Mouse (Mus musculus): Measurements from ENCODE around the gene Iqschfp.
"Not testable (repeated sequence)": the region's sequence is repeated elsewhere in the genome, so short reads cannot be mapped to it uniquely, and the experiment has no call there.

The Iqschfp gene

GRCm38 (mm10) chr3:68071395-68072386, 179.7 kb downstream of the Iqschfp start:
- DNase-seq (ENCODE audit: low spot score): no peak

- DNase-seq (ENCODE audit: low spot score): no peak
These were observed 185.4 kb downstream of the Iqschfp start for GRCm38 (mm10) chr3:68077406-68077805.

GRCm38 (mm10) chr3:68085024-68085423, 193.0 kb downstream of the Iqschfp start:
- DNase-seq (ENCODE audit: low spot score): no peak

DNA sequence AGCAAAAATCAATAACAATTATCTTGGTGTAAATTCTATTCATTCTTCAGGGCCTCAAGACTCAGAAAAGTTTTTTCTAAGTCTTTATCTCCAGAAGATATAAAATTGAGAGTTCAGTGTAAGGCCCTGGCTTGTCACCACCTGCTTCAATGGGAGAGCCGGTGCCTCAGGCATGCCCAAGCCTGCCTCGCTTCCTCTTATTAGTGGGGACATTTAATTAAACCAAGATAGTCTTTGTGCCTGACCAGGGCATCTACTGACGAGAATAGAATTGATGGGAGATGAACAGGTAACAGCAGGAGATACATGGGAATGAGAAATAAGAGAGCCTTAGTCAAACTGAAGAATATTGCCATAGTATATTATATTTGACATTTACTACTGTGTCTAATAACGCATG, 200.1 kb downstream of the Iqschfp start:
- no peak for DNase-seq (ENCODE audit: low spot score)

DNA sequence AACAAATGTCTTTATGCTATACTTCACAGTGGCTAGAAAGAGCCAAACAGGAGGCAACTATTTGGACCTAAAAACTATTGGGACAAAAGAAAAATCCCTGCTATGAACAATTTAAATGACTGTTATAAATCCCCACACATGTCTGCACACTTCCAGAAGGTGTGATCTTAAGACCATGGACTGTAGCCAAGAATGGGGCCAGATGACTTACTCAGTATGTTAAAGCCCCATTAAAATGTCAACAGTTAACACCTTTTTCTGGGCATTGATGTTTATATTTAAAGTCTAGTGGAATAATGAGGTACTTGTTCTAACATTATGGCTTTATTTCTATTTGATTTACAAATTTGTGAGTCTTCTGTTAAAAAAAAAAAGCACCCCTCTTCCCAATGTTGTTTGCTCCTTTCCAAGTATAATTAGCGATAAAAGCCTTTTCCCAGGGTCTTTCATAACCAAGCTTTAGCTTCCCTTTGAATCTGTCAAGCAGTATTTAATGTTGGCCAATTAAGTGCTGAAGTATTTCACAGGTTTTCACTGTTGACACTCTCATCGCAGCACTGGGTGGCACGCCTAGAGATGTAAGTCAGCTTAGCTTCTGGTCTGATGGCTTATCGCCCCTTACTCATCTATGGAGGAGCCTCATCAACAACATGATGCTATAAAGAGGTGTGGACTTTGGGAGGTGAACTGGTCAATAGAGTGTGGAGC, 204.8 kb downstream of the Iqschfp start:
- no peak for DNase-seq (ENCODE audit: low spot score)

DNA sequence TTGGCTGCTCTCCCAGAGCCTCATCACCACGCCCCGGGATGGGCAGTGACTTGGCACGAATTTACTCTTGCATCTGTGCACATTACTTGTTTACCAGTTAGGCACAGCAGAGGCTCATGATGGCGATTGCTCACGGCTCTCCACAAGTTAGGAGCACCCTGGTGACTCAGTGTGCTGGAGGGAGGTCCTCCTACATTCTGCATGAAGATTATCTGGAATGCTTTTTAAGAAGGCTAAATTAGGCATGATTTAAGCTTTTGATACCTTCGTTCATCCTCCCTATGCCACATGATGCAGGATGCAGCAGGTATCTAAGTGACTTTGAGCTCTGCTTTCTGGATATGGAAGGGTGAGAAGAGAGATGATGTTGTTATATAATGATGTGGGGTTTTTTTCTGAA, 207.5 kb downstream of the Iqschfp start:
- DNase-seq (ENCODE audit: low spot score): not testable (repeated sequence)

GRCm38 (mm10) chr3:68101343-68101742, 209.3 kb downstream of the Iqschfp start:
- peak; percentile 44 for DNase-seq (ENCODE audit: low spot score)

DNA sequence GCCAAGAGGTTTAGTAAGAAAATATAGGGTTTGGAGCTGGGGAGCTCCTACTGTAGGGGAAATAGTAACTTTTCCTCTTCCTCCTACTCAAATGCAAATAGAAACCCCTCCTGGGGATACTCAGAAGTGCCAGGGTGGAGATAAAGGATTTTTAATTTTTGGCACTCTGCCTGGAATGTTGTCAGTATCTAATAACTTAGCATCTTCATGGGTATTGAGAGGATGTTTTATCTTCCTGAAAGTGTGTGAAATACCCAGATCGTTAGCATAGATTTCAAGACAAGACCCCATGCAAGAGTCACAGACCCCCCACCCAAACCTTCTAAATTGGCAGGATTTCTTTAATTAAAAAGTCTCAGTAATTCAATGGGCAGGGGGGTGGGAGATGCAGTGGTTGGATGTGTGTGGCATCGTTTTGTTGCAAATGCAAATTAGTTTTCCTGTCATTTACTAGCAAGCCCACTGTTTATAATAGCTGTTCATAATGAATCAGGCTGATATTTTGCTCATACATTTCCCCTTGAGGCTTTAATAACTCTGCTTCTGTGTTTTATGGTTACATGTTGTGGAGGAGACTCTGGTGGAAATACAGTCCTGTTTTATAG, 213.2 kb downstream of the Iqschfp start:
- DNase-seq (ENCODE audit: low spot score): no peak

- no peak for DNase-seq (ENCODE audit: low spot score)
These were observed 229.3 kb downstream of the Iqschfp start for GRCm38 (mm10) chr3:68121338-68121737.

- no peak for DNase-seq (ENCODE audit: low spot score)
These were observed 234.3 kb downstream of the Iqschfp start for GRCm38 (mm10) chr3:68126284-68126856.

- no peak for DNase-seq (ENCODE audit: low spot score)
These were observed 238.4 kb downstream of the Iqschfp start for GRCm38 (mm10) chr3:68130386-68130785.

GRCm38 (mm10) chr3:68138833-68139627, 247.0 kb downstream of the Iqschfp start:
- no peak for DNase-seq (ENCODE audit: low spot score)

GRCm38 (mm10) chr3:68150688-68151087, 258.7 kb downstream of the Iqschfp start:
- no peak for DNase-seq (ENCODE audit: low spot score)

DNA sequence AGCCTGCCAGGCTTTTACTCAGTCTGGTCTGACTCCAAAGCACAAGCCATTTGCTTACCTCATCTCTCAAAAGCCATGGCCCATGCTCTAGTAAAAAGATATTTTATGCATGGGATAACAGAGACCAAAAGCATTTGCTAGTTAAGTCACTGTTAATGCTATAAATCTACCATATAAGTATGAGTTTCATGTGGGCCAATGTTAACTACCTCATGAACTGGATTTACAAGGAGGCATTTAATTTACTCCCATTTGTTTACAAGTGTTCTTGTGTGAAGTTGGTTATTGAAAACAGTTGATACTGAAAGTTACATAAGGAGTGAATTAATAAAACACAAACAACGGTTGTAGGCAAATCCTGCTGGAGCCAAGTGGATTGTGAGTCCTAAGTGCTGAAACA, 268.1 kb downstream of the Iqschfp start:
- no peak for DNase-seq (ENCODE audit: low spot score)

DNA sequence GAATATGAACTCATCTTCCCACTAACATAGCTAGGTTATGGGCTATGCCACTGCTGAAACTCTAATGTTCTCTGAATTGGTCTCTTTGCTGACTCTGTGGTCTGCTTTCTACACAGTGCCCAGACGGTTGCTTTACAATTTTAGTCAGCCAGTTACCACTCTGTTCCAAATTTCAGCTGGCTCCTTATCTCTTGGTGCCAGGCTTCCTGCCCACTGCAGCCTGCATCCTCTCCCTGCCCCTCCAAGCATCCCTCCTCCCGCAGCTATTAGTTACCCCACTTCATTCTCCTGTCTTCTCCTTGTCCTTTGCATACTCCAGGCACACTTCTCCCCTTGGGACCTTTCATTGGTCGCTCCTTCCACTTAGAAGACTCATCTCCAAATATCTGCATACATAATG, 268.7 kb downstream of the Iqschfp start:
- no peak for DNase-seq (ENCODE audit: low spot score)

GRCm38 (mm10) chr3:68178248-68178647, 286.2 kb downstream of the Iqschfp start:
- DNase-seq (ENCODE audit: low spot score): no peak

DNA sequence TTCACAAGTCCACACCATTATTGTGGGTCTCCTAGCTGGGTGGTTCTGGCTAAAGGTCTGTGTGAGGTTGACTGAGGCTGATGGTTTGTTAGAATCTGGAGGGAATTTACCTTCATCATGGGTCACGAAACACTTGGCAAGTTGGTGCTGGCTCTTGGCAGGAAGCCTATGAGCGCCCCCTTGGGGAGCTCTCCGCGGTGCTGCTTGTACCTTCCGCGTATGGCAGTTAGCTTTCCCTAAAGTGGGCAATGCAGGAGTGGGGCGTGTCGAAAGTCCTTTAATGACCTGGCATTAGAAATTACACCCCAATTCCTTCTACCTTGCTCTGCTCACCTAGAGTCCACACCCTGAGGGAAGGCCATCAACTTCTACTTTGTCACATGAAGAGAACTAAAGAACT, 295.4 kb downstream of the Iqschfp start:
- DNase-seq (ENCODE audit: low spot score): no peak

DNA sequence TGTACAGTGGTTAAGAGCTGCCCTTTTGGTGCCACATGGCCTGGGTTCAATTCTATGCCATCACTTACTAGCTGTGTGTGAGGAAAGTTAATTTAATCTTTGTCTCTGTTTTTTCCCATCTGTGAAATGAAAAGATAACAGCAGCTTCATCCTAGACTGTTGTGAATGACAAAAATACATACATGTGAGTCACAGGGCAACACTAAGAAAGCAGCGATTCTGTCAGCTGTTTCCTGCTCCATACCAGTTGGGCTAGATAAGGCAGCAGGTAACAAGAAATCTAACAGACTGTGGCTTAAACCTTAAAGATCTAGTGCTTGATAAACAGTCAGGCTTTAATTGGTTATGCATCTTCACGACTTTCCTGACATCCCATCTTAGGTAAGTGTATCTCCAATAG, 297.1 kb downstream of the Iqschfp start:
- no peak for DNase-seq (ENCODE audit: low spot score)

GRCm38 (mm10) chr3:68196933-68197332, 304.9 kb downstream of the Iqschfp start:
- no peak for DNase-seq (ENCODE audit: low spot score)

DNA sequence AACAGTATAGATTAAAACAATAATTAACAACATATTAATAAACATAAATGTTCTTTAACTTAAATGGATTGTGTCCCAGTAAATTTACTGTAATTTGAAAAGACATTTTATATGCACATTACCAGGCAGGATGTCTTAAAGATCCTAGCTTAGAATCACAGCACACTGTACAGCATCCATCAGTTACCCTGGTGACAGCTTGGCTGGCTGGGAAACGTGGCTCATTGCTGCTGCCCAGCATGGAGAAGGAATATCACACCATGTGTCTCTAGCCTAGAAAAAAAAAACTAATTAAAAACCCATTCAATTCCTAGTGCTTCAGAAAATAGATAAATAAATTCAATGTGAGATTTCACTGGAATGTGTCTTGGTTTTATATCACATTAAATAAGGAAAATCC, 309.2 kb downstream of the Iqschfp start:
- peak; percentile 18 for DNase-seq (ENCODE audit: low spot score)

- no peak for DNase-seq (ENCODE audit: low spot score)
These were observed 310.3 kb downstream of the Iqschfp start for GRCm38 (mm10) chr3:68202162-68202902.
